Mouse (Mus musculus) E14TG2a.4 (cell line): ENCODE measurements around the gene Faim.
A peak's percentile ranks its signal among the peaks of the same experiment; 100 is the strongest.

Source experiments
- CTCF ChIP-seq: conservative IDR thresholded peaks from 2 replicates; pipeline ENCODE4 v1.5.1; 2014; ENCODE audit warnings: low read length
- POU5F1 ChIP-seq: IDR thresholded peaks from 2 replicates; pipeline ENCODE4 v1.6.1; 2014; ENCODE audit warnings: low read length, borderline replicate concordance

DNA sequence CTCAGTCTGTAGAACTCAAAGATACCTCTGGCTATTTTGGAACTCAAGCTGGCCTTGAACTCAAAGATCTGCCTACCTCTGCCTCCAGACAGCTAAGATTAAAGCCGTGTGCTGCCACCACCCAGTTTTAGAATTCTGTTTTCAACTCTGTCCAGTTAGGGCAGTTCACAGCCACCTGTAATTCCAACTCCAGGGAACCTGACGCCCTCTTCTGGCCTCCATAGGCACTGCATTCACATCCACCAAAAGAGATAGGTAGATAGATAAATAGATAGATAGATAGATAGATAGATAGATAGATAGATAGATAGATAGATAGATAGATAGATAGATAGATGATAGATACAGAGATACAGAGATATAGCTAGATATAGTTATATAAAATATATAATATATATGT, 46.9 kb upstream of the Faim start:
- TF ChIP-seq CTCF (peak; percentile 38), POU5F1 (no peak)
